Mouse (Mus musculus) brain, embryonic 14.5 days (tissue): ENCODE measurements around the gene Cd59a.

ENCODE experiments used
- CTCF ChIP-seq: fragments of 200-500 bp; IDR thresholded peaks from 2 replicates; pipeline ENCODE4 v1.5.1; 2012; ENCODE audit warnings: inconsistent platforms, mild to moderate bottlenecking, moderate library complexity, borderline replicate concordance; ENCODE audit not compliant: insufficient read depth, insufficient read length; ENCODE audit errors: extremely low read depth
- POLR2A ChIP-seq: fragments of 200-500 bp; IDR thresholded peaks from 2 replicates; pipeline ENCODE4 v1.6.1; 2012; ENCODE audit warnings: mild to moderate bottlenecking, inconsistent platforms, borderline replicate concordance; ENCODE audit not compliant: poor library complexity, insufficient read depth, insufficient read length, severe bottlenecking; ENCODE audit errors: extremely low read depth

DNA sequence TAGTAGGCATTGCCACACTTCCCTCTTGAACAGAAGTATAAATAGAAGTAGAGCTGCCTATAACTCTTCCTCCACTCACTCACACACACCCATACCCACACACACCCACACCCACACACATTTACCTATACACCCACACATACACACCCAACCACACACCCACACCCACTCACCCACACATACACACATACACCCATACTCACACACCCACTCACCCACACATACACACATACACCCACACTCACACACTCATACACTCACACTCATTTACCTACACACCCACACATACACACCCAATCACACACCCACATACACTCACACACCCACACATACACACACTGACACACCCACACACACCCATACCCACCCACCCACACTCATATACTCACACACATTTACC is 13.1 kb upstream of the Cd59a start:
- no peak for TF ChIP-seq CTCF
- no peak for TF ChIP-seq POLR2A
